Mouse (Mus musculus) lung, adult 2 months (tissue): ENCODE measurements at regions not wholly inside any gene's neighbourhood (a gene's known extent, or its start where the extent isn't known, plus 50 kb on each side); places are given as distances from the start of the nearest gene placed in this dataset.

Experiments
- CTCF ChIP-seq: fragments of 200-500 bp; IDR thresholded peaks from 2 replicates; pipeline ENCODE4 v1.5.1; 2011; ENCODE audit warnings: mild to moderate bottlenecking, low read length, control low read depth; ENCODE audit not compliant: insufficient read depth
- POLR2A ChIP-seq: fragments of 200-500 bp; IDR thresholded peaks from 2 replicates; pipeline ENCODE4 v1.6.1; 2011; ENCODE audit warnings: low read depth, mild to moderate bottlenecking, control low read depth, low read length, borderline replicate concordance; ENCODE audit errors: extremely low read depth

- no peak for TF ChIP-seq CTCF
- no peak for TF ChIP-seq POLR2A
Measured at GRCm38 (mm10) chr15:36888351-36889069, 119.1 kb downstream of the Zfp706 start.
